Mouse (Mus musculus): ENCODE measurements at regions not wholly inside any gene's neighbourhood (a gene's known extent, or its start where the extent isn't known, plus 50 kb on each side); places are given as distances from the start of the nearest gene placed in this dataset.

DNA sequence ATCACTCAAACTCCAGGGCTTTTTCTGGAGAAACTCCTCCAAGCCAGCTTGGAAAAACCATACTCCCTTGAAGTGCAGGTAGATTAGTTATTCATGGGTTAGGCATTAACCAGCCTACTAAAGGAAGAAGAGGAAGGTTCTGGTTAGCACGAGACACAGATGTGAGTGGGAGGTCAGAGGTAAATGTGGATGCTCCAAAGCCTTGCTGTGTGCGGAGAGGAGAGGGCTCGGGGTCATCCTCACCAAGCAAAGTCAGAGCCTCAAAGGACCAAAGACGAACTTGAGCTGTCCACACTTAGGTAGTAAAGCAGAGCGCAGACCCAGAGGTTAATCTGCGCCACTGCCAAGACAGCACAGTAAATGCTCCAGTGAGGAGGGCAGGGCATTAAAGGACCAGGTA is 177.8 kb upstream of the Klf12 start:
- TF ChIP-seq CTCF (IDR thresholded peaks at IDR 0.05; ENCODE audit: control insufficient read depth, insufficient read depth, insufficient replicate concordance, low read depth, low read length) (no peak), POLR2A (IDR thresholded peaks at IDR 0.05; ENCODE audit: control insufficient read depth, low read depth, low read length) (no peak)

Measured in testis, adult 2 months (tissue).